8 mouse cellular contexts compared by ENCODE assay signal in the genomic region with DNA sequence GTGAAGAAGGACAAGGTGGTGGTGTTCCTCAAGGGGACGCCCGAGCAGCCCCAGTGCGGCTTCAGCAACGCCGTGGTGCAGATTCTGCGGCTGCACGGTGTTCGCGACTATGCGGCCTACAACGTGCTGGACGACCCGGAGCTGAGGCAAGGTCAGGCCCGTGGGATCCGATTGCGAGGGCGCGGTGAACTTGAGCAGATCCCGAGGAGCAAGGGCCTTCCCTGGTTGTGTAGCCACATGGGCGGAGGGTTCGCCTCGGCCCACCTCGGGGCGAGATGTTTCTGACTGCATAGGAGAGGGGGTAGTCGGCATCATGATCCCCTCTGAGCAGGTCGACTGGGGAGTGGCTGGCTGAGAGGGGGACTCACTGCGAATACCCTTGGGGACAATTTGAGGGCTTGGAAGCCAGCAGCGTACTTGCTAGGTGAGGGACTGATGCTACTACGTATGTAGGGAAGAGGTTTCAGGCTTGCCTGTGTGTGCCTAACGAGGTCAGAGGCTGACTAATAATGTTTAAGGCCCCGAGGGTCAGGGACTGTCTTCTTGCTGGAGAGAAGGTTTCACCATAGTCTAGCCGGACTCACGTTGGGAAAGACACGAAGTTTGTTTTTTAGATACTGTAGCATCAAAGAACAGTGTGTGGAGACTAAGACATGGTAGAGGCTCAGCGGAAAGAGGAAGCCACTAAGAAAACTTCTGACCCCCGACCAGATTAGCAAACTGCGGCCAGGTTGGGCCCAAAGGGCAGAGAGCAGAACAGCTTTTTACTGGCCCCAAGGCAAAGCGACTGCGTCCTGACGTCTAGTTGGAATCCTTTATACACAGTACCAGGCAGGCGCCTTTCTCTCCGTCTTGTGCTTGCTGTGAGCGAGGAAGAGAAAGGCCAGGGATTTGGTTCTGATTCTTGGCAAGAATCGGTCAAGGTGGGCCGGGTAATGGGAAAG. TPM values are rescaled to one million over a fixed set of nuclear protein-coding genes. Genes with fewer than 3 reads are reported as not detected.
A peak's percentile ranks its signal among the peaks of the same experiment; 100 is the strongest.
DNase-seq lines count a peak whose midpoint lies in the region; ATAC-seq and TF ChIP-seq lines count a peak whose summit lies in the region.

No protein-coding gene starts in this region.

- H3K4me1 ChIP-seq in heart, embryonic 14.5 days (ENCODE audit: control insufficient read depth in 2 of 2, insufficient read depth in 2 of 2, low read length in 2 of 2) = peaks cover 18 to 31% of the 10 kb centered on the region in 2 experiments
- H3K4me1 ChIP-seq in MEL (ENCODE audit: control insufficient read depth in 1 of 2, insufficient read depth in 2 of 2, low read length in 2 of 2) = peaks cover 3 to 50% of the 10 kb centered on the region in 2 experiments; a peak in 3 of 4 replicates
- peaks cover 37% of the 10 kb centered on the region for H3K4me1 ChIP-seq in embryonic facial prominence, embryonic 15.5 days
- peaks cover 30% of the 10 kb centered on the region for H3K4me1 ChIP-seq in kidney, postnatal 0 days (replicated peaks; ENCODE audit: insufficient read depth, low read length)
- peaks cover 26% of the 10 kb centered on the region for H3K4me1 ChIP-seq in midbrain, embryonic 14.5 days (ENCODE audit: control insufficient read depth, insufficient read depth, low read length)

- TF ChIP-seq CTCF in MEL (IDR thresholded peaks at IDR 0.05 in 2 of 3, conservative IDR thresholded peaks at IDR 0.05 in 1 of 3; ENCODE audit: control insufficient read depth in 1 of 3, insufficient read depth in 1 of 3, low read depth in 2 of 3, low read length in 3 of 3, poor library complexity in 1 of 3, severe bottlenecking in 1 of 3) = peak in 1 of 3 experiments; percentile 18; a peak in 2 of 6 replicates
- TF ChIP-seq CTCF in kidney, postnatal 0 days (IDR thresholded peaks at IDR 0.05; ENCODE audit: low read depth) = no peak

- peak overlapping the region; percentile 91 for H3K4me2 ChIP-seq in heart, embryonic 14.5 days (ENCODE audit: low read length)
- peak overlapping the region; percentile 74 for H3K4me2 ChIP-seq in embryonic facial prominence, embryonic 15.5 days (replicated peaks)
- H3K4me2 ChIP-seq in kidney, postnatal 0 days (ENCODE audit: low read length) = peak overlapping the region; percentile 76
- H3K4me2 ChIP-seq in midbrain, embryonic 14.5 days (ENCODE audit: low read length) = peak overlapping the region; percentile 96

- TF ChIP-seq EP300 in MEL (IDR thresholded peaks at IDR 0.05; ENCODE audit: low read depth in 1 of 2, low read length in 2 of 2) = 0 out of 4 replicates have a peak, but pooled peaks of 1 of the 2 experiments have one; percentile 17

- peaks cover 19% of the 10 kb centered on the region for H3K36me3 ChIP-seq in heart, embryonic 14.5 days (ENCODE audit: control insufficient read depth, insufficient read depth, low read length)
- H3K36me3 ChIP-seq in MEL (ENCODE audit: control insufficient read depth in 1 of 2, insufficient read depth in 2 of 2, low read length in 2 of 2) = peaks cover 0 to 34% of the 10 kb centered on the region in 2 experiments; a peak in 3 of 4 replicates
- H3K36me3 ChIP-seq in embryonic facial prominence, embryonic 15.5 days = peaks cover 13% of the 10 kb centered on the region; the same call in 1 of the 2 replicates
- 0 out of 2 replicates have a peak, but pooled peaks cover 4% of the 10 kb centered on the region for H3K36me3 ChIP-seq in kidney, postnatal 0 days (ENCODE audit: insufficient read depth, low read length)
- peaks cover 13% of the 10 kb centered on the region; the same call in 1 of the 2 replicates for H3K36me3 ChIP-seq in midbrain, embryonic 14.5 days (ENCODE audit: control insufficient read depth, insufficient read depth, low read length)

- no peak for DNase-seq in heart, adult 9 months (ENCODE audit: low spot score in 2 of 2)
- DNase-seq in MEL (ENCODE audit: low read depth, low spot score) = peak; percentile 71
- no peak for DNase-seq in kidney, postnatal 0 days (ENCODE audit: low spot score)
- peak; percentile 14 for DNase-seq in midbrain, embryonic 14.5 days
- DNase-seq in layer of hippocampus, adult 18-20 months (ENCODE audit: low spot score in 2 of 2) = no peak
- DNase-seq in ovary, adult 18-20 months (ENCODE audit: low spot score) = no peak

- peak overlapping the region; percentile 87 for H3K9ac ChIP-seq in heart, embryonic 14.5 days (ENCODE audit: low read length)
- H3K9ac ChIP-seq in MEL (ENCODE audit: control insufficient read depth, low read depth, low read length, poor library complexity, severe bottlenecking) = peak overlapping the region; percentile 92
- peak overlapping the region; percentile 76 for H3K9ac ChIP-seq in embryonic facial prominence, embryonic 15.5 days
- peak overlapping the region; percentile 81 for H3K9ac ChIP-seq in kidney, postnatal 0 days (ENCODE audit: low read depth, low read length)
- H3K9ac ChIP-seq in midbrain, embryonic 14.5 days (replicated peaks; ENCODE audit: low read length) = peak overlapping the region; percentile 81

- H3K4me3 ChIP-seq in heart, embryonic 14.5 days (ENCODE audit: control insufficient read depth in 1 of 2, insufficient read depth in 1 of 2, low read depth in 1 of 2, low read length in 2 of 2) = peak overlapping the region; percentile 60 to 88
- H3K4me3 ChIP-seq in MEL (ENCODE audit: control insufficient read depth in 1 of 2, insufficient read depth in 1 of 2, low read depth in 2 of 2, low read length in 2 of 2) = peak overlapping the region; percentile 98 to 99
- peak overlapping the region; percentile 97 for H3K4me3 ChIP-seq in embryonic facial prominence, embryonic 15.5 days (replicated peaks)
- H3K4me3 ChIP-seq in kidney, postnatal 0 days (replicated peaks; ENCODE audit: low read depth, low read length) = peak overlapping the region; percentile 67
- peak overlapping the region; percentile 93 for H3K4me3 ChIP-seq in midbrain, embryonic 14.5 days (replicated peaks; ENCODE audit: low read depth, low read length)

- H3K79me2 ChIP-seq in MEL (ENCODE audit: control insufficient read depth, insufficient read depth, low read length, poor library complexity) = peaks cover 83% of the 10 kb centered on the region

- no peaks in the 10 kb centered on the region for H3K9me3 ChIP-seq in heart, embryonic 14.5 days (ENCODE audit: control insufficient read depth, low read length)
- no peaks in the 10 kb centered on the region for H3K9me3 ChIP-seq in MEL (replicated peaks; ENCODE audit: insufficient read depth, low read length)
- H3K9me3 ChIP-seq in embryonic facial prominence, embryonic 15.5 days (replicated peaks) = no peaks in the 10 kb centered on the region
- no peaks in the 10 kb centered on the region for H3K9me3 ChIP-seq in kidney, postnatal 0 days (replicated peaks; ENCODE audit: low read length)
- H3K9me3 ChIP-seq in midbrain, embryonic 14.5 days (ENCODE audit: control insufficient read depth, low read length) = no peaks in the 10 kb centered on the region

- WGBS in heart, embryonic 14.5 days = 2% methylated on average over 45 of the region's 45 CpGs
- WGBS in embryonic facial prominence, embryonic 15.5 days = 1% methylated on average over 45 of the region's 45 CpGs
- 2% methylated on average over 45 of the region's 45 CpGs for WGBS in kidney, postnatal 0 days
- WGBS in midbrain, embryonic 14.5 days = 3% methylated on average over 45 of the region's 45 CpGs

- ATAC-seq in heart, embryonic 14.5 days (ENCODE audit: insufficient number of reproducible peaks, insufficient read depth, low FRiP score, low read depth) = peak; percentile 24
- peak; percentile 41; the same call in 1 of the 2 replicates for ATAC-seq in embryonic facial prominence, embryonic 15.5 days (ENCODE audit: insufficient number of reproducible peaks, low FRiP score, low TSS enrichment, low read depth)
- peak; percentile 41 for ATAC-seq in kidney, postnatal 0 days (replicated peaks; ENCODE audit: low FRiP score, low read depth)
- ATAC-seq in midbrain, embryonic 14.5 days (ENCODE audit: low FRiP score, low TSS enrichment) = peak; percentile 51

- no peaks in the 10 kb centered on the region for H3K27me3 ChIP-seq in heart, embryonic 14.5 days (ENCODE audit: control insufficient read depth, insufficient read depth, low read length)
- H3K27me3 ChIP-seq in MEL (ENCODE audit: control insufficient read depth in 1 of 2, insufficient read depth in 2 of 2, low read length in 2 of 2) = no peaks in the 10 kb centered on the region
- H3K27me3 ChIP-seq in embryonic facial prominence, embryonic 15.5 days = no peaks in the 10 kb centered on the region
- H3K27me3 ChIP-seq in kidney, postnatal 0 days (ENCODE audit: insufficient read depth, low read length) = no peaks in the 10 kb centered on the region
- no peaks in the 10 kb centered on the region for H3K27me3 ChIP-seq in midbrain, embryonic 14.5 days (ENCODE audit: control insufficient read depth, insufficient read depth, low read length)

- H3K27ac ChIP-seq in heart, embryonic 14.5 days (replicated peaks in 1 of 2; ENCODE audit: control insufficient read depth in 1 of 2, insufficient read depth in 1 of 2, low read depth in 2 of 2, low read length in 2 of 2) = peak overlapping the region; percentile 44 to 70
- peak overlapping the region; percentile 65 for H3K27ac ChIP-seq in MEL (ENCODE audit: control insufficient read depth, low read depth, low read length)
- peak overlapping the region; percentile 84 for H3K27ac ChIP-seq in embryonic facial prominence, embryonic 15.5 days (replicated peaks)
- H3K27ac ChIP-seq in kidney, postnatal 0 days = peak overlapping the region; percentile 90
- peak overlapping the region; percentile 80 for H3K27ac ChIP-seq in midbrain, embryonic 14.5 days (replicated peaks; ENCODE audit: low read depth, low read length)

- TF ChIP-seq RAD21 in MEL (IDR thresholded peaks at IDR 0.05; ENCODE audit: low read depth, low read length) = no peak

- TF ChIP-seq POLR2A in MEL (IDR thresholded peaks at IDR 0.05; ENCODE audit: control insufficient read depth in 1 of 2, insufficient read depth in 1 of 2, low read depth in 1 of 2, low read length in 2 of 2, poor library complexity in 1 of 2) = peak in 1 of 2 experiments; percentile 30; a peak in 1 of 4 replicates

RNA-seq across cellular contexts. Expression of a gene that starts 0.6 kb away (rescaled TPM):
- polyA plus RNA-seq in heart, embryonic 14.5 days (2014; fragmentation: Nextera tagmentation; extraction: Ambion mirVana) = 200 and 208 TPM in 2 replicates
- 95.8 and 108 TPM in 2 replicates for total RNA-seq in MEL (2012; rRNA removed)
- polyA plus RNA-seq in MEL (2012; ENCODE audit: insufficient read depth in 1 of 2, insufficient read length in 2 of 2, low read depth in 1 of 2, low replicate concordance in 2 of 2, missing spikeins in 1 of 2) = 100 to 1,000 TPM in 1 of 2 experiments, not detected in 1; 291 TPM
- polyA plus RNA-seq in embryonic facial prominence, embryonic 15.5 days (2015; fragmentation: Nextera tagmentation; extraction: Ambion mirVana) = 152 and 159 TPM in 2 replicates
- polyA plus RNA-seq in kidney, postnatal 0 days (2015; fragmentation: Nextera tagmentation; extraction: Ambion mirVana) = 222 and 225 TPM in 2 replicates
- 171 and 175 TPM in 2 replicates for polyA plus RNA-seq in midbrain, embryonic 14.5 days (2014; fragmentation: Nextera tagmentation; extraction: Ambion mirVana)
- total RNA-seq in layer of hippocampus, adult 18-20 months (2021) = 10 to 100 TPM; 45.9 to 46.2 TPM

RNA-seq across cellular contexts. Expression of a gene that starts 23.5 kb away (rescaled TPM):
- 0.75 and 0.93 TPM in 2 replicates for polyA plus RNA-seq in heart, embryonic 14.5 days (2014; fragmentation: Nextera tagmentation; extraction: Ambion mirVana)
- total RNA-seq in MEL (2012; rRNA removed) = 4.9 and 7.9 TPM in 2 replicates
- 10 to 100 TPM in 1 of 2 experiments, not detected in 1; 10.7 TPM for polyA plus RNA-seq in MEL (2012; ENCODE audit: insufficient read depth in 1 of 2, insufficient read length in 2 of 2, low read depth in 1 of 2, low replicate concordance in 2 of 2, missing spikeins in 1 of 2)
- 3.6 and 4.4 TPM in 2 replicates for polyA plus RNA-seq in embryonic facial prominence, embryonic 15.5 days (2015; fragmentation: Nextera tagmentation; extraction: Ambion mirVana)
- polyA plus RNA-seq in kidney, postnatal 0 days (2015; fragmentation: Nextera tagmentation; extraction: Ambion mirVana) = 1.0 and 1.3 TPM in 2 replicates
- polyA plus RNA-seq in midbrain, embryonic 14.5 days (2014; fragmentation: Nextera tagmentation; extraction: Ambion mirVana) = 0.04 TPM in 1 of 2 replicates, not detected in the other
- total RNA-seq in layer of hippocampus, adult 18-20 months (2021) = 1 to 10 TPM; 2.0 to 2.3 TPM

Comparison
In these comparisons a context has a peak if more than half of its experiments do, and no peak if none do; other contexts are left out.
1. DNase-seq: peak in MEL (single experiment) and midbrain, embryonic 14.5 days (single experiment); none in heart, adult 9 months (0 of 2), kidney, postnatal 0 days (single experiment), layer of hippocampus, adult 18-20 months (0 of 2) and ovary, adult 18-20 months (single experiment).
2. Peak in every context shown above with its lines, with median percentiles within 50 percentile points of each other: ATAC-seq, H3K27ac ChIP-seq, H3K4me2 ChIP-seq, H3K4me3 ChIP-seq and H3K9ac ChIP-seq.